Mouse (Mus musculus) liver, embryonic 14.5 days (tissue): ENCODE results near the gene Rplp0.

ENCODE experiments used
- CTCF ChIP-seq: IDR thresholded peaks from 2 replicates; pipeline ENCODE4 v1.5.1; 2016; ENCODE audit warnings: antibody characterized with exemption, low read depth, control low read depth
- EP300 ChIP-seq: IDR thresholded peaks from 2 replicates; pipeline ENCODE4 v1.6.1; 2016; ENCODE audit warnings: antibody characterized with exemption, low read depth

DNA sequence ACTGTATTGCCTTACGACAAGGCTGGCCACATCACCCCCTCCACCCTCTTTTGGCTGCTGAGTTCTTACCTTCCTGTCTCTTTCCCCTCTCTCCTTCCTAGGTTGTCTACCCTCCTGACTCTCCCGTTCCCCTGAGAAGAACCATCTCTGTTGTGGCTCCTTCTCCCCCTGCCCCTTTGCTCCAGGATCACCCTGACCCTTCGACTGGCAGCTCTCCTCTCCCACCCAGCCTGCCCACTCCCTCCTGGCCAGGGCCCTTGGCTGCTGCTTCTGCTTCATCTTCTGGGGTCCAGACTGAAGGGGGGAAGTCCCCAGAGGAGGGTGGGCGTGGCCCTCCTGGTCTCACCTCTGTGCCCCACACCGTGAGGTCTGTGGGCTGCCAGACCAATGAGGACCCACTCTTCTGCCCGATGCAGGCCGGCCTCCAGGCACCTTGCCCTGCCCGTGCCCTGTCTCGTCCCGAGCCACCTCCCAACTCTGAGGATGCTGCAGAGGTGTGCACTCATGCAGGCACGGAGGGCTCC, 8.7 kb upstream of the Rplp0 start:
- TF ChIP-seq CTCF (no peak), EP300 (no peak)
